Mouse (Mus musculus) urinary bladder, postnatal 14 days (tissue): ENCODE results near the gene Kazald1.

ENCODE experiments used
- DNase-seq: peaks from one replicate; pipeline ENCODE4 v3.0.0; 2021; ENCODE audit warnings: low spot score

Gene Kazald1

DNA sequence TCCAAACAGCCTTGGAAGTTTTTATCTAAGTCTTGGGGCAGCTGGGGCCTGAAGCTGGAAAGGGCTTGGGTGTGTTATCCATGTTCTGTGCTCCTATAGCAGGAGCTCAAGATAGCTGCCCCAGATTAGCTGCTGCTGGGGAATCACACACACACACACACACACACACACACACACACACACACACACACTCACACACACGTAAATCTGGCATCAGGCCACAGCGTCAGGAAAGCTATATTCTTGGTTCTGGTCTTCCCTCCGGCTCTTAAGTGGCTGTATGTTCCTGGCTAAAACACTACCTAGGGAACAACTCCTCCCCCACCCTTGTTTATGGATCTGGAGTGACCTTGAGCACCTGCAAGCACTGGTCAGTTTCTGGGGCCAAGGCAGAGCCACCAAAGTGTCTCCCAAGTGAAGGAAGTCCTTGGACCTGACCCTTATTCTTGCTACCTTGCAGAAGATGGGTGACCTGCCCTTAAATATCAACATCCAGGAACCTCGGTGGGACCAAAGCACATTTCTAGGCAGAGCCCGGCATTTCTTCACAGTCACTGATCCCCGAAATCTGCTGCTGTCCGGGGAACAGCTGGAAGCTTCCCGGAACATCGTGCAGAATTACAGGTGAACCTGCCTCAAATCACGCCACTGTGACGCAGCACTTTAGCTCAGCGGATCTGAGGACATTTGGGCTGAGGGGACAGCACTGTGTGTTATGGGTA is 26.2 kb upstream of the Kazald1 start:
- no peak for DNase-seq

DNA sequence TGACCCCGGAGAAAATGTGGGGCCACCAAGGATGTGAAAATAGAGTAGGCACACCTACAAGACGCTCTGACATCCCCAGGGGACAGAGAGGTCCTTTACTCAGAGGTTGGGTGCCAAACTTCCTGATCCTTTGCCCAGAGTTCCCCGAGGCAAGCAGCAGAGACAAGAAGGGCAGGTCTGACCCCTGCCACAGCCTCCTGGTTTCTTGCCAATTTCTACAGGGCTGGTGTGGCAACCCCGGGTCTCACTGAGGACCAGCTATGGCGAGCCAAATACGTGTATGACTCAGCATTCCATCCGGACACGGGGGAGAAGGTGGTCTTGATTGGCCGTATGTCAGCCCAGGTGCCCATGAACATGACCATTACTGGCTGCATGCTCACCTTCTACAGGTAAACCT is 25.5 kb upstream of the Kazald1 start:
- no peak for DNase-seq

DNA sequence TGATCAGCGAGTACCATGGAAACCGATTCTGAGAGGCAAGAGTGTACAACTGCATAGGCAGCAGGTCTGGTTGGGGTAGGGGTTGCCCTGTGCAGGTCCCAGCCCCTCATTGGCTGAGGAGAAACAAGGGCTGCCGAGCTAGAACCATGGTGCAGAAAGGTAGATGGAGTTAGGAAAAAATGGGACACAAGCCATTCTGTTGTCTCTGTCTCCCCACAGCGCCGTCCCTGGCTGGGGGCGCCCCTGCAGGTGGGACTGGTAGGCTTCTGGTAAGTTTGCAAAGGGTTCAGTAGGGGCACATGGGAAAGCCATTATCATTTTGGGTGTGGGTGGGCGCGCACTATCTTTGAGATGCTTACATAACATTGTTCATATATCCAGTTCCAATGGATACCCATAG is 21.6 kb upstream of the Kazald1 start:
- DNase-seq: no peak

DNA sequence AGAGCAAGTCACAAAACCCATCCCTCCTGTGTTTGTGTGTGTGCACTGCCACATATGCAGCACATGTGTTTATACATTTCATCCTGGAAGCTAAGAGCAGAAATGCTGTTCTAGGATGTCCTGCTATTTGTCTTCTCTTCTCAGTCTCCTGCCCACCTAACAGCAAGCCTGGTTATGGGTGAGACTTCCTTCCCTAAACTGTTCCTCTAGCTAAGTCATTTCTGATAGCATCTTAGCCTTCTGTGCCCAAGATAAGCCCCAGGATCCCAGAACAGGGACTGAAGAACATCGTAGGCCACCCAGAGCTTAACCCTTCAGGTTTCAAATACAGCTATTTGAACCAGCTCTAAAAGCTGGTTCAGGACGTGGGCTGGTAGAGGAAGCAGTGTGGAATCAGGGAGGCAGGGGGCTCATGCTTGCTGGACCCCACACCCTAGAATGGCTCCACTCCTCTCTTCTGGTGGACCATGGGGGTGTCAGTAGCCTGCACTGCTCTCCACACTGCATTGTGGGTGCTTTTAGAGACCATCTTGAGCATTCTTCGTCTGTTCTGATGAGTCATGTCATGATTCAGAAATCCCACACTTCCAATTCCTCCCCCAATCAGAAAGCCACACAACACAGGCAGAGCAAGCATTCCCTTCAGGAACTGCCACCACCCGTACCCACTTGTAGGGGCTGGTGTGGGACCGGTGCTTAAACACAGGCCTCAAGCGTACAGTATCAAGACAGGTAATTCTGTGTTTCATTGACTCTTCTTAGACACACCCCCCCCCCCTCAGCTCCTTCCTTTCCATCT is 19.9 kb upstream of the Kazald1 start:
- DNase-seq: no peak

DNA sequence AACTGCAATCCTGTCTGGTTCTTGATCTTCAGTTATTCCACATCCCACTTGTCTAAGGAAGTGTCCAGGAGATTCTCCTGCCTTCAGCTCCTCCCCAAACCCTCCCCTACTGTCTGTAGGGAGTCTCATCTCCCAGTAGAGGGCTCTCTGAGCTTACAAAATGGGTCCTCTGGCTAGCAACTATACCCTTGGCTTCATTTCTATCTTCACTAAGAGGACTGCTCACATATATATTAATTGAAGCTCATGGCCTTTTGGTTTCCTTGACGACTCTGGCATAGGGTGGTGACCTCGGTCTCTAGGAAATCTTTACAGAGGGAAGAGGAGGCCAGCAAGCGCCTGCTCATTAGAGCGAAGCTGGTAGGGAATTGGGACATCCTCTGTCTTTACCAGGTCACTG is 18.7 kb upstream of the Kazald1 start:
- no peak for DNase-seq

DNA sequence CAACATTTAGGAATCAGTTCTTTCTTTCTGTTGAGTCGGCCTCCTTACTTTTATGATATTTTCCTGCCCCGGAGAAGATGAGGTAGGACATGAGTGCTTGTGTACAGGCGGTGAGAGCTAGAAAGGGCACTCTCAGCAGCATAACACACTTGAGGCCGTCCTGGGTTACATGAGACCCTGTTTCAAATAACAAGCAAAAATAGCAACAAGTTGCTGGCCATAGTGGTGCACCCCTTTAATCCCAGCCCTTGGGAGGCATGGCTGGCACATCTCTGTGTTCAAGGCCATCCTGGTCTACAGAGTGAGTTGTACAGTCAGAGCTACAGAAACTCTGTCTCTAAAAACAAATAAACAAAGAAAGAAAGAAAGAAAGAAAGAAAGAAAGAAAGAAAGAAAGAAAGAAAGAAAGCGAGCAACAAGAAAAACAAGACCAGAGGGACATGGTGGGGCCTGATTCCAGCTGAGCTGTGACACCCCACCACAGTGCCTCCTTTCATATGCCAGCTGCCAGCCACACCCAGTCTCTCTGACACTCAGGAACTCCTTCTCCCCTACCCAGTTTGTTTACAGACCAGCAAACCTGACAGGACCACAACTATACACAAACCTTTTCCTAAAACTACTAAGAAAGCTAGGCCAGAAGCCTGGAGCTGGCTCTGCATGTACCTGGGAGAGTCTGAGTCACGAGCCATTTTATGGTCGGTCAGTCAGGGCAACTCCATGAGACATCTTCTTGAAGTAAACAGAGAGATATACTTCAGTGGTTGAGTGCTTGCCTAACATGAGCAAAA is 17.9 kb upstream of the Kazald1 start:
- no peak for DNase-seq

DNA sequence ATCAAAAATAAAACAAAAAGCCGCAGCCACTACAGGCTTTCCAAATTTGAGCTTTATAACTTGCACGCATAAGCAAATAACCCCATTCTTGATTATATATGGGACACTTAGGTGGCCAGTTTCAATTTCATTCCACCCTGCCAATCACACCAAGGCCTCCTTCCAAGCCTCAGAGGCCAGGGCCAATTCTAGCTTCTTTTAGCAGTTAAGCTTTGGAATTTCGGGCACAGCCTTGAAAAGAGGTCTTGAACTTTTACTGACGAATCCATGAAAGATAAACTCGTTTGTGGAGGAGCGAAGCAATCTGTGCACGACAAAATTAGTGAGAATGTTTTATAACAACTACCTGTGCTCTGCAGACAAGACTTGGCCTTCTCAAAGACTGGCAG is 17.3 kb upstream of the Kazald1 start:
- no peak for DNase-seq

DNA sequence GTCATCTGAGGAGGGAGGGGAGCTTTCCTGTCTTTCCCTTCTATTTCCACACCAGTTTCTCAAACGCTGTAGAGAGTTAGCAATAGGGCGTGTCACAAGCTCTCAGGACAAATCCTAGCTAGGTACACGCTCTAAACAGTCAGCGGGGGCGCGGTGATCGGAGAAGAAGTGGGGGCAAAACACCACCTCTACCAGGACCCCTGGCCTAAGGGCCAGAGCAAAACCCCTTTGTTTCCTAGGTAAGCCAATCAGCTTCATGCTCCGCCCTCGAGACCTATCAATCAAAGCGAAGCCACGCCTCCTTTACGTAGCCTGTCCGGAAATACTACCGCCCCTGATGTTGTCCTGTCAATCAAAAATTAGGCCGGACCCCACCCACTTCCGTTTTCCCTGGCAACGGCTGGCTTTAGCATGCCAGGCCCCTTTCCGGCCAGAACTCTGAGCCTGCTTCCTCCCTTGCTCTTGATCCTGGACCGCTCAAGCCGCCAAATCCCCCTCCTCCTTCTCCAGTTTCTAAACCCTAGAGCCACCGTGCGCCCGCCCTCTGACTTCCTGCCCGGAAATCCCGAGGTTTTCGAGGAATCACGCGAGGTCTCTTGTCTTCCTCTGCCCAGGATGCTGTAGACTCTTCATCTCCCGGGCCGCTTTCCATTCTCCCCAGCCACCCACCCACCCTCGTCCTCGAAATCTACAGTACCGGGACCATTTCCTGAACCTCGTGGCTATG is 16.8 kb upstream of the Kazald1 start:
- DNase-seq: peak; percentile 95

DNA sequence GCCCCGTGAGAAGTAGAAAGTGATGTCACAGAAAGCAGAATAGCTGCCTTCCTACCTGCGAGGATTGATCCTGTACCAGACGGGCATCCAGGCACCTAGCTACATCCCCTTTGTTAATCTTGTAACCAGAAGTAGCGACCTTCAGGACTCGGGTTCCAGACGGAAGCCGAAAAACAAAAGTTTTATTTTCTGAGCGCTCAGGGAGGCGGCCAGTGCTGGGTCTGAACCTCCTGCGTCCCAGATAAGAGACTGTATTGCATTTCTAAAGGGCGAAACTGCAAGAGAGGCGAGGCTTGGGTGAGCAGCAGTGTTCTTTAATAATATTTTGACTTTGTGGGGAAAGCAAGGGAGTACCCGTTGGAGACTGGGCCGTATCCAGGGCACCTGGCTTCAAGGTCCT is 16.2 kb upstream of the Kazald1 start:
- no peak for DNase-seq

DNA sequence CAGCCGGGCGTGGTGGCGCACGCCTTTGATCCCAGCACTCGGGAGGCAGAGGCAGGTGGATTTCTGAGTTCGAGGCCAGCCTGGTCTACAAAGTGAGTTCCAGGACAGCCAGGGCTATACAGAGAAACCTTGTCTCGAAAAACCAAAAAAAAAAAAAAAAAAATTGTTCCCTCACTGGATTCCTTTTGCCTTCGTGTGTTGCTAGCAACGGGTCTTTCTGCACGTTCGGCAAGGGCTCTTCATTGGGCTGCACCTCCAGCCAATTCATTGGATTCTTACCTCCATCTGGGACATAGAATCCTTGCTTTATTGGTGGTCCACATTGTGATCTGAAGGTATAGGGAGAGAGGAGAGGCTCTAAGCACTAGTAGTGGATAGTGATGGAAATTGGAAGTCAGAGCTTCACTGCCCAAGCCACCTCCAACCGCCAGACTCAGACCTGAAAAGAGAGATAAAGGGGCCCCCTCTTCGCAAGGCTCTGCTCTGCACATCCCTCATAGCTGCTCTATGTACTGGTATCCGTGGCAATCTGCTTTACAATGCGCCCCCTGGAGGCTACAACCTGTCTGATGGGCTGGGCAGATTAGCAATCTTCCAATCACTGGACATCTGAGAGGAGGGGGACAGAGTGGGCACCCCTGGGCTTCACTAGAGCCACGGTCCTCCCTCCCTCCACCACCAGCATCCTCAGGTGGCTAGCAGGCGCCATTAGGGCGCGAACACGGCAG is 11.3 kb upstream of the Kazald1 start:
- peak; percentile 52 for DNase-seq

DNA sequence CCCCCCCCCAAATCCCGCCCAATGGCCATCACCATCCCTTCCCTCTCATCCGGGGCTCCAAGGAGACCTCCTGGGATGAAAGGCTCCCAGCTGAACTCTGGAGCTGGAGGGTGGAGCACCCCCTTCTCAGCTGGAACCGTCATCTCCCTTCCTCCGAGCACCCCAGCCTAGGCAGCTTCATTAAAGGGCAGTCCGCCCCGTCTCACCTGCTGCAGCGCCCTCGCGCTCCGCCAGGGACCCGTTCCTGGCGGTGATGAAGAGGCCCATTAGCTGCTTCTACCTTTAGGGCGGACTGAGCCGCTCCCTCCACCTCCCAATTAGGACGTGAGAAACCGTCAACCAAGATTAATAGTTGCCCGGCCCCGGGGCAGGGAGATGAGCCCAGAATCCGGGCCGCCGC is 9.8 kb upstream of the Kazald1 start:
- DNase-seq: no peak

DNA sequence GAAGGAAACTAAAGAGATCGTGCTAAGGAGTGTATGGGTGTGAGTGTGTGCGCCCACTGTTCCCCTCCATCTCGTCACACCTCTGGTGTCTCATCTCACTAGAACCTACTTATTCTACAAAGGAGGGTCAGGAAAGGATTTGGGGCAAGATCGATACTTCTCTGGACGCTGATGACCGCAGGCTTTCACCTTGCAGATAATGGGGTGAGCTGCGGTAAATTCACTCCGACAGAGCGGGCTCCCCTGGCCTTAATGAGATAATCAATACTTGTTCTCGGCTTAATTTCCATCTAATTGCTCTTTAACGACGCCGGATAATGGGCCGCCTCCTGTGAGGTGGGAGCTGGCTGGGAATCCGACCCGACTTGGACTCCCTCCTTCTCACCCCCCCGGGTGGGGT is 7.9 kb upstream of the Kazald1 start:
- DNase-seq: no peak

DNA sequence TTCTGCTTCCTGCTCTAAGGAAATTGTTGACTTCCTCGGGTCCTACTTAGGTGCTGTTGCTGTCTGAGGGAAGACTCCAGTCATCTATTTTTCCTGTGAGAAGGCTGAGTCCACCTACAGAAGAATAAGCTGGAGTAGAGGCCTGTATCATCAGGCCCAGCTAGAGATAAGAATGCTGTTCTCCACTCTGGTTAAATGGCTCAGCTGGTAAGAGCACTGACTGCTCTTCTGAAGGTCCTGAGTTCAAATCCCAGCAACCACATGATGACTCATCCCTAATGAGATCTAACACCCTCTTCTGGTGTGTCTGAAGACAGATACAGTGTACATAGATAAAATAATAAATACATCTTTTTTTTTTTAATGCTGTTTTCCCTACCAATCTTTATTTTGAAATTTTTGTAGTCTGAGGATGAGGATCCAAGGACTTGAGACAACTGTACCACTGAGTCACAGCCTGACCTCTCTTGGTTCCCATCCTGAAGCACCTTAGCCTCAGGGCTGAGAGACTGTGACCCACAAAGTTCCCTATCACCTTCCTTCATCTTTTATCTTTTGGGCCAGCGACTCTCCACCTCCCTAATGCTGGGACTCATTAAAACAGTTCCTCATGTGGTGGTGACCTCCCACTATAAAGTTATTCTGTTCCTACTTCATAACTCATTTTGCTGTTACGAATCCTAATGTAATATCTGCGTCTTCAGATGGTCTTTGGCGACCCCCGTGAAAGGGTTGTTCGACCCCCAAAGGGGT is 7.1 kb upstream of the Kazald1 start:
- DNase-seq: no peak

DNA sequence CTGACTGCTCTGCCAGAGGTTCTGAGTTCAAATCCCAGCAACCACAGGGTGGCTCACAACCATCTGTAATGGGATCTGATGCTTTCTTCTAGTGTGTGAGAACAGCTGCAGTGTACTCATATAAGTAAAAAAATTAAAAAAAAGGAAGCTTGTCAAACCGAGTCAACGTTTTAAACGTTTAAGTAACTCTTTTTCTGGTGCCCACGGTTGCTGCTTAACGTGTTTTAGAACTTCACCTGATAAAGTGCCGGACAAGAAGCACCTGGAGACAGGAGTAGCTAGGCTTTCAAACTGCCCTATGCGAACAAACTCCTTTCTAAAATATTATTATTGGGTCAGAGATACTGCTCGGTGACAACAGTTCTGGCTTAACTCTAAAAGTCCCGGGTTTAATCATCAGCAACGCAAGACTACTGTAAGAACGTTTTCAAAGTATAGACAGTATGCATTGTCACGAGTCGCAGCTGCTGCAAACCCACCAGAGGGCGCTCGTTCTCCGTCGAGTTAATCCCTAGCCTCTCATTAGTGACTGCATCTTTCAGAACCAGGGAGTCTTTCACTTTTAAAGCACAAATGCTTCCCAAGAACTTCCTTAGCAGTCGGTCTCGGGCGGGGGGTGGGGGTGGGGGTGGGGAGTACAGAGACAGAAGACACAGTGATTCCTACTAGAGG is 1.0 kb upstream of the Kazald1 start:
- peak; percentile 90 for DNase-seq

DNA sequence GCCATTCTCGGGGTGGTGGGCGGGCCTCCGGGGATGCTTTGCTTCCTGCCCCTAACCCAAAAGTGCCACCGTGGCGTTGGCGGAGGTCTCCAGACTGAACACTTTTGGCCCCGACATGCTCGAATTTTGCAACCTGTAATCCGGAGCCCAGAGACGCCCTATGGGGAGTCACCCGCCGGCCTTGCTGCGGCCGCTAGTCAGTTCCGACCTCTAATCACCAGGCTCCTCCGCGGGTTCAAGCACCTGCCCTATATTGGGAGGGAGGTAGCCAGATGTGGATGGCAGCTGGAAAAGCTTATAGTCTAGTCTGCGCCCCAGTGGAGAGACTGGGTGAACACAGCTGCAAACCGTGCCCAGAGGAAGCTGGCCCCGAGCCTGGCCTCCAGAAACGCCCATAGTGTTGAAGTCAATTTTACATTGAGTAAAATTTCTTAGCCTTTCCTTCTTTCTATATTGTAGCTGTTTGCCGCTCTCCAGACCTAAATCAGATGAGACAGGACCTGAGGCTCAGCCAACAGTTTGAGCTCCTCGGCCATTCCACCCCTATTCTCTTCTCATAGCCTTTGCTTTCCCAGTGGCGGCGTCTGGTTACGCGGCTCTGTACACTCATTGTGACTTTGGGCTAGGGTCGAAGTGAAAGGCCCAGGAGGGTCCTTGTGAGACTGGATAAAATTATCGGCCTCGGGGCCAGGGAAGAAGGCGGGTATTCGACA is 438 bp downstream of the Kazald1 start:
- peak; percentile 35 for DNase-seq

DNA sequence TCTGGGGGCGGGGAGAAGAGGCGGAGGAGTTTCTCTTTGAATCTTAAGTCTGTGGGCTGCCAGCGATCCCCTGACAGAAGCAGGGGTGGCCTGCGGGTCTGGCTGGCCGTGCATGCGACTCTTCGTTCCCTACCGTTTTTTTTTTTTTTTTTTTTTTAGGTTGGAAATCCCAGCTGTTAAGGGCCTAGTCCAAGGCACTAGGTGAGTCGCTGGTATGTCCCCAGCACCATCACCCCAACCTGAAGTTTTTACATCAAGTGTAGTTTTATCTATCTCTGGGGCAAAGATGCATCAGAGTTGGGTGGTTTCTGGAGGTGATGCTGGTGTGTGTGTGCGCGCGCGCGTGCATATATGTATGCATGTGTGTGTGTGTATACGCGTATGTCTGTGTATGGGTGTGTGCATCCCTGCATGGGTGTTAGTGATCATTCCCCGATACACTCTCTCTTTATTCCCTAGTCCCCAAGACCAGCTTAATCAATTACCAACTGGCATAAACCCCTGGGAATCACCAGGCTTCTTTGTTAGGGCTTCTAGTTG is 1.1 kb downstream of the Kazald1 start:
- DNase-seq: no peak

DNA sequence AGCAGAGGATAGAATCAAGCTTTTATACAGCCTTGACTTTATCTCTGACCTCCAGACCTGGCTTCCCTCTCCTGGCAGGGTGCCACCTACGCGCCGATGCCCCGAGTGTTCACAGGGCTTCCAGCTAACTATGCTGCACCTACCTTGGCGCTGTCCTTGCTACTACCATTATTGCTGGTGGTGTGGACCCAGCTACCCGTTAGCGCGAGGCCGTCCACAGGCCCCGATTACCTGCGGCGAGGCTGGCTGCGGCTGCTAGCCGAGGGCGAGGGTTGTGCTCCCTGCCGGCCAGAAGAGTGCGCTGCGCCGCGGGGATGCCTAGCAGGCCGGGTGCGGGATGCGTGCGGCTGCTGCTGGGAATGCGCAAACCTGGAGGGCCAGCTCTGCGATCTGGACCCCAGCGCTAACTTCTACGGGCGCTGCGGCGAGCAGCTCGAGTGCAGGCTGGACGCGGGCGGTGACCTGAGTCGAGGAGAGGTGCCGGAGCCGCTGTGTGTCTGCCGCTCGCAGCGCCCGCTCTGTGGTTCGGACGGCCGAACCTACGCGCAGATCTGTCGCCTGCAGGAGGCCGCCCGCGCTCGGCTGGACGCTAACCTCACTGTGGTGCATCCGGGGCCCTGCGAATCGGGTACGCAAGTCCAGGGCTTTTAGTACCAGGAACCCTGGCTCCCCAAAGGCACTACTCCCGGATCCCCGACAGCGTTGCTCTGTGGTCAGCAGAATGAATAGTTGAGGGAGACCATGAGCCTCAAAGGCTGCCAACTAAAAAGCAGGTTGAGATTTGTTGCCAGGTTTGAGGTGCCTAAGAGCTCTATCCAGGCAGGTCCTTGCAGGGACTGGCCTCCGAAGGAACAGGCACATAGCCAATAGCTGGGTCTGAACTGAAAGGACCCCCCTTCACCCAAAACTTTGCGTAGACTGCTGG is 1.8 kb downstream of the Kazald1 start:
- DNase-seq: peak; percentile 73
